Mouse (Mus musculus) lung, embryonic 16.5 days (tissue): Measurements from ENCODE around the gene Tmem86a. TPM values are rescaled to one million over a fixed set of nuclear protein-coding genes. Genes with fewer than 3 reads are reported as not detected.
A peak's percentile ranks its signal among the peaks of the same experiment; 100 is the strongest.
"Not testable (repeated sequence)": the region's sequence is repeated elsewhere in the genome, so short reads cannot be mapped to it uniquely, and the experiment has no call there.

Experiments used
- ATAC-seq: fragments of 200-750 bp; cut with Nextera tagmentation; 2 replicates; pipeline ENCODE4 v1.8.0; 2017; ENCODE audit warnings: low read depth, mild to moderate bottlenecking, moderate library complexity
- H3K27ac ChIP-seq: fragments of 300-500 bp; sonication (generic); 2 replicates; pipeline ENCODE4 v1.5.1; 2014; ENCODE audit warnings: mild to moderate bottlenecking, control low read depth, low read length
- H3K27me3 ChIP-seq: fragments of 300-500 bp; sonication (generic); 2 replicates; pipeline ENCODE4 v1.6.1; 2014; ENCODE audit warnings: low read depth, low read length, mixed read lengths; ENCODE audit not compliant: control insufficient read depth, insufficient read depth
- H3K36me3 ChIP-seq: fragments of 300-500 bp; sonication (generic); 2 replicates; pipeline ENCODE4 v1.6.1; 2014; ENCODE audit warnings: low read length; ENCODE audit not compliant: control insufficient read depth, insufficient read depth
- H3K4me1 ChIP-seq: fragments of 300-500 bp; sonication (generic); replicated peaks from 2 replicates; pipeline ENCODE4 v1.6.1; 2014; ENCODE audit warnings: low read length, mixed read lengths; ENCODE audit not compliant: control insufficient read depth, insufficient read depth
- H3K4me2 ChIP-seq: fragments of 300-500 bp; sonication (generic); 2 replicates; pipeline ENCODE4 v1.6.1; 2014; ENCODE audit warnings: low read depth, low read length, control low read depth
- H3K4me3 ChIP-seq: fragments of 300-500 bp; sonication (generic); 2 replicates; pipeline ENCODE4 v1.5.1; 2014; ENCODE audit warnings: mild to moderate bottlenecking, low read length, control low read depth
- H3K9ac ChIP-seq: fragments of 300-500 bp; sonication (generic); 2 replicates; pipeline ENCODE4 v1.6.1; 2014; ENCODE audit warnings: low read length, control low read depth
- H3K9me3 ChIP-seq: fragments of 300-500 bp; sonication (generic); 2 replicates; pipeline ENCODE4 v1.6.1; 2016; ENCODE audit warnings: low read length; ENCODE audit not compliant: control insufficient read depth
- WGBS: fragments of 180-500 bp; shearing (Covaris S2); extraction: QIAGEN DNeasy Blood & Tissue Kit; methylation state at CpG from one replicate; pipeline ENCODE4 v1.1.7; 2014; 5-methylcytosine and 5-hydroxymethylcytosine counted together
- polyA plus RNA-seq: library from polyadenylated mRNA; unstranded; fragments of >200 nt; fragmentation: Nextera tagmentation; extraction: Ambion mirVana; gene quantifications from 2 replicates; pipeline ENCODE4 v1.2.1, GENCODE M21; 2015

The Tmem86a gene
- polyA plus RNA-seq, 1 experiment from 2014 or later = 41.7 TPM

GRCm38 (mm10) chr7:47024454-47024853 lies 25.9 kb upstream of the Tmem86a start:
- no peak overlapping the region for H3K4me3 ChIP-seq
- H3K27me3 ChIP-seq = no peaks in the 10 kb centered on the region
- ATAC-seq = no peak
- no peak overlapping the region for H3K4me2 ChIP-seq
- 89% methylated on average over 7 of the region's 7 CpGs for WGBS
- H3K9me3 ChIP-seq = no peaks in the 10 kb centered on the region
- H3K9ac ChIP-seq = no peak overlapping the region
- no peak overlapping the region for H3K27ac ChIP-seq
- H3K36me3 ChIP-seq = no peaks in the 10 kb centered on the region
- peaks cover 17% of the 10 kb centered on the region; the same call in 1 of the 2 replicates for H3K4me1 ChIP-seq

- H3K9ac ChIP-seq = no peak overlapping the region
- 60% methylated on average over 9 of the region's 9 CpGs for WGBS
- H3K27ac ChIP-seq = no peak overlapping the region
- peaks cover 8% of the 10 kb centered on the region; the same call in 1 of the 2 replicates for H3K4me1 ChIP-seq
- no peaks in the 10 kb centered on the region for H3K9me3 ChIP-seq
- H3K36me3 ChIP-seq = no peaks in the 10 kb centered on the region
- H3K4me3 ChIP-seq = no peak overlapping the region
- H3K4me2 ChIP-seq = no peak overlapping the region
- no peaks in the 10 kb centered on the region for H3K27me3 ChIP-seq
- ATAC-seq = no peak
Observed at GRCm38 (mm10) chr7:47025429-47025828, 25.0 kb upstream of the Tmem86a start.

GRCm38 (mm10) chr7:47026899-47027298 lies 23.5 kb upstream of the Tmem86a start:
- H3K27ac ChIP-seq, H3K9ac ChIP-seq, ATAC-seq, H3K27me3 ChIP-seq, H3K4me2 ChIP-seq, H3K36me3 ChIP-seq, H3K4me1 ChIP-seq, H3K4me3 ChIP-seq, H3K9me3 ChIP-seq: not testable (repeated sequence)
- WGBS = 79% methylated on average over 3 of the region's 3 CpGs

DNA sequence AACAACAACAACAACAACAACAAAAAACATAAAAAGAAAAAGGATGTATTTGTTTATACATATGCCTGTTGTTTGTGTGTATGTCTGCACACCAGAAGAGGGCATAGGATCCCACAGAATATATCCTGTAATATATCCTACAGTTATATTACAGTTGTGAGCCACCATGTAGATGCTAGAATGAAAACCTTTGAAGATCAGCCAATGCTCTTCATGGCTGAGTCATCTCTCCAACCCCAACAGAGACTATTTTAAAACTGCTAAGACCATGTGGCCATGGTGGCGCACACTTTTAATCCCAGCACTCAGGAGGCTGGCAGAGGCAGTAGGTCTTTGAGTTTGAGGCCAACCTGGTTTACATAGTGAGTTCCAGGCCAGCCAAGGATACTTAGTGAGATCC lies 22.9 kb upstream of the Tmem86a start:
- ATAC-seq = 0 out of 2 replicates have a peak, but pooled peaks have one; percentile 26
- H3K27me3 ChIP-seq = no peaks in the 10 kb centered on the region
- peaks cover 3% of the 10 kb centered on the region; the same call in 1 of the 2 replicates for H3K4me1 ChIP-seq
- H3K36me3 ChIP-seq = no peaks in the 10 kb centered on the region
- WGBS = 76% methylated on average over 1 of the region's 1 CpGs
- H3K27ac ChIP-seq = no peak overlapping the region
- no peak overlapping the region for H3K4me3 ChIP-seq
- no peak overlapping the region for H3K4me2 ChIP-seq
- no peaks in the 10 kb centered on the region for H3K9me3 ChIP-seq
- H3K9ac ChIP-seq = no peak overlapping the region

DNA sequence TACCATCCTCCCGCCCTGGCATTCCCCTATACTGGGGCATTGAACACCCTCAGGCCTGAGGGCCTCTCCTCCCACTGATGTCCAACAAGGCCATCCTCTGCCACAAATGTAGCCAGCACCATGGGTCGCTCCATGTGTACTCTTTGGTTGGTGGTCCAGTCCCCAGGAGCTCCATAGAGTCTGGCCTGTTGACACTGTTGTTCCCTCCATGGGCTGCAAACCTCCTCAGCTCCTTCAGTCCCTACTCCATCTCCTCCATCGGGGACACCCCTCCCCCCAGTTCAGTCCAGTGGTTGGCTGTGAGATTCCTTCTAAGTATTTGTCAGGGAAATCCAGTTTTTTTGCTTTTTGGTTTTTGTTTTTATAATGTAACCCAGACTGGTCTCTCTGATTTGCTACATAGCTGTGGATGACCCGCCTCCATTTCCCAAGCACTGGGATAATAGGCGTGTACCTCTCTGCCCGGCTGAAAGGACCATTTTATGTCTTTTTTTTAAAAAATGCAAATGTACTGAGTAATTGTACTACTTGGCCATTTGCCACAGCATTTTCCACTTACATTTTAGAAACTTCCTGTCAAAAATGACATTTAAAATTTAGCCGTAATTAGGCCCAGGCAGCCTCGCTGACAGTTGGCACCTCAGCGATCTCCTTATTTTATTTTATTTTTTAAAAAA lies 19.7 kb upstream of the Tmem86a start:
- H3K36me3 ChIP-seq = no peaks in the 10 kb centered on the region
- H3K9ac ChIP-seq = no peak overlapping the region
- no peak overlapping the region for H3K27ac ChIP-seq
- H3K4me3 ChIP-seq = no peak overlapping the region
- H3K4me1 ChIP-seq = peaks cover 3% of the 10 kb centered on the region; the same call in 1 of the 2 replicates
- no peaks in the 10 kb centered on the region for H3K27me3 ChIP-seq
- WGBS = 61% methylated on average over 9 of the region's 9 CpGs
- ATAC-seq = peak; percentile 52; the same call in 1 of the 2 replicates
- no peaks in the 10 kb centered on the region for H3K9me3 ChIP-seq
- no peak overlapping the region for H3K4me2 ChIP-seq

DNA sequence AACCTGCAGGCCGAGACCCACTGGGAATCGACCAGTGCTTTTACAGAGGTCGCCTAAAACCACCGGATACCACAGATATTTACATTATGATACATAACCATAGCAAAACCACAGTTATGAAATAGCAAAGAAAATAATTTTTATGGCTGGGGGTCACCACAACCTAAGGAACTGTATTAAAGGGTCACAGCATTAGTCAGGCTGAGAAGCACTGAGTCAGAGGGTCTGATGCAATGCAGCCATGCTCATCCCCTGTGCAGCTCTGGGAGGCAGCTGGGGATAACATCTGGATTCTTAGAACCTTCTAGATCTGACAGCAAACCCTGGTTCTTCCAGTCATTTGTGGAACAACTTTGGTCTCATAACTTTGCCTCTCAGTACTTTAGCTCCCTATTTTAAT lies 19.0 kb upstream of the Tmem86a start:
- Histone ChIP-seq H3K27ac (no peak overlapping the region), H3K27me3 (no peaks in the 10 kb centered on the region), H3K4me3 (no peak overlapping the region), H3K36me3 (no peaks in the 10 kb centered on the region), H3K9ac (no peak overlapping the region), H3K4me1 (peaks cover 3% of the 10 kb centered on the region; the same call in 1 of the 2 replicates), H3K4me2 (no peak overlapping the region), H3K9me3 (no peaks in the 10 kb centered on the region)
- 0 out of 2 replicates have a peak, but pooled peaks have one; percentile 23 for ATAC-seq
- 59% methylated on average over 4 of the region's 4 CpGs for WGBS

DNA sequence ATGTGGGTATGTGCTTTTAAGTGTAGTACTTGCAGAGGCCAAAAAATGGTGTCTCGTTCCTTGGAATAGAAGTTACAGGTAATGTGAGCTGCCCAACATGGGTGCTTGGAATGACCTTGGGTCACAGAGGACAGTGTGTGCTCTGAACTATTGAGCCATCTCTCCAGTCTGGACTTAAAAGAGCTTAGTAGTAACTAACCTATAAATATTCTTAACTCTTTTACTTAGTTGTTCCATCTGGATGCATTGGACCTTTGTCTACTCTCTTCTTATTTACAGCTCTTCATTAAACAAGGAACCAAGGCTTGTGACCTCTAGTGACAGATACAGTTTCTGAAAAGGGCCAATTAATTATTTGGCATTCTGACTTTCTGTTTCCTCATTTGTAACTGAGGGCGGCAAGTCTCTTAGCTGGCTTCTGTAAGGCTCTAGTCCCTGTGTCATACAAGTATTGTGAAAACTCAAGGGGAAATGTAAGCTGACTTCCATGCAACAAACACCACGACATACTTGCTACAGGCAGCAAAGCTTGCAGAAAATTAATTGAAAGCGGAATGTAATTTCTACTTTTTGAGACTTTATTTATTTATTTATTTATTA lies 15.5 kb upstream of the Tmem86a start:
- Histone ChIP-seq H3K9ac (no peak overlapping the region), H3K4me3 (no peak overlapping the region), H3K9me3 (no peaks in the 10 kb centered on the region), H3K4me2 (no peak overlapping the region), H3K4me1 (peaks cover 3% of the 10 kb centered on the region; the same call in 1 of the 2 replicates), H3K27me3 (no peaks in the 10 kb centered on the region), H3K36me3 (no peaks in the 10 kb centered on the region), H3K27ac (no peak overlapping the region)
- 82% methylated on average over 4 of the region's 4 CpGs for WGBS
- no peak for ATAC-seq

- Histone ChIP-seq H3K9ac (no peak overlapping the region), H3K9me3 (no peaks in the 10 kb centered on the region), H3K27me3 (no peaks in the 10 kb centered on the region), H3K27ac (no peak overlapping the region), H3K4me1 (peaks cover 3% of the 10 kb centered on the region; the same call in 1 of the 2 replicates), H3K4me2 (no peak overlapping the region), H3K36me3 (no peaks in the 10 kb centered on the region), H3K4me3 (no peak overlapping the region)
- 66% methylated on average over 8 of the region's 8 CpGs for WGBS
- no peak for ATAC-seq
Observed at GRCm38 (mm10) chr7:47035426-47035825, 15.0 kb upstream of the Tmem86a start.

- peaks cover 10% of the 10 kb centered on the region; the same call in 1 of the 2 replicates for H3K4me1 ChIP-seq
- 79% methylated on average over 3 of the region's 3 CpGs for WGBS
- ATAC-seq = no peak
- H3K4me2 ChIP-seq = no peak overlapping the region
- no peaks in the 10 kb centered on the region for H3K9me3 ChIP-seq
- no peak overlapping the region for H3K27ac ChIP-seq
- H3K36me3 ChIP-seq = no peaks in the 10 kb centered on the region
- H3K9ac ChIP-seq = no peak overlapping the region
- no peak overlapping the region for H3K4me3 ChIP-seq
- H3K27me3 ChIP-seq = no peaks in the 10 kb centered on the region
Observed at GRCm38 (mm10) chr7:47041706-47042105, 8.7 kb upstream of the Tmem86a start.
